Mouse (Mus musculus) erythroblast, embryonic 14.5 days (primary cell): Measurements from ENCODE around the gene Lrp4.

ENCODE experiments used
- GATA1 ChIP-seq: IDR thresholded peaks from 2 replicates; pipeline ENCODE4 v1.6.1; 2012; ENCODE audit warnings: low read length, inconsistent platforms, mixed read lengths
- TAL1 ChIP-seq: IDR thresholded peaks from 3 replicates; pipeline ENCODE4 v1.6.1; 2012; ENCODE audit warnings: low read length, inconsistent platforms, mixed read lengths

GRCm38 (mm10) chr2:91412361-91412760 lies 45.0 kb upstream of the Lrp4 start:
- TF ChIP-seq GATA1 (no peak), TAL1 (no peak)
